Mouse (Mus musculus) gastrocnemius, adult 8-10 months (tissue): Measurements from ENCODE around the gene Ifi206. TPM values are rescaled to one million over a fixed set of nuclear protein-coding genes. Genes with fewer than 3 reads are reported as not detected.
"Not testable (repeated sequence)": the region's sequence is repeated elsewhere in the genome, so short reads cannot be mapped to it uniquely, and the experiment has no call there.

Experiments used
- DNase-seq, 2 experiments: peaks; one replicate each; pipeline ENCODE4 v3.0.0; 2022; ENCODE audit warnings: low spot score in 2 of 2
- total RNA-seq, 4 experiments: library from RNA; stranded (reverse); gene quantifications; 2 replicates each; pipeline ENCODE4 v1.2.4; 2022

Gene Ifi206
- not detected for total RNA-seq

GRCm38 (mm10) chr1:173490812-173491480 is at the start of gene Ifi206:
TSS of gene Ifi206 (minus strand) at chr1:173491041.
- DNase-seq: not testable (repeated sequence)

- DNase-seq: not testable (repeated sequence)
These were observed 45.0 kb upstream of the Ifi206 start, which contains the start of gene Ifi214 for GRCm38 (mm10) chr1:173535791-173536190. TSS of gene Ifi214 (minus strand) at chr1:173535957.

GRCm38 (mm10) chr1:173521452-173521851 is 30.6 kb upstream of the Ifi206 start:
- no peak for DNase-seq

- not testable (repeated sequence) for DNase-seq
These were observed 19.8 kb upstream of the Ifi206 start for GRCm38 (mm10) chr1:173510595-173510994.

GRCm38 (mm10) chr1:173491483-173491882 is 642 bp upstream of the Ifi206 start:
- DNase-seq: not testable (repeated sequence)

- not testable (repeated sequence) for DNase-seq
These were observed 9.7 kb downstream of the Ifi206 start for GRCm38 (mm10) chr1:173481182-173481574.

- not testable (repeated sequence) for DNase-seq
These were observed 10.3 kb downstream of the Ifi206 start for GRCm38 (mm10) chr1:173480399-173481181.

GRCm38 (mm10) chr1:173456761-173457160 is 34.1 kb downstream of the Ifi206 start:
- DNase-seq: no peak

- DNase-seq: no peak
These were observed 34.6 kb downstream of the Ifi206 start for GRCm38 (mm10) chr1:173456139-173456754.

GRCm38 (mm10) chr1:173451665-173452064 is 39.2 kb downstream of the Ifi206 start:
- no peak for DNase-seq

GRCm38 (mm10) chr1:173450621-173451020 is 40.2 kb downstream of the Ifi206 start:
- DNase-seq: no peak

- DNase-seq: no peak
These were observed 43.8 kb downstream of the Ifi206 start for GRCm38 (mm10) chr1:173447067-173447466.

- DNase-seq: no peak
These were observed 47.8 kb downstream of the Ifi206 start for GRCm38 (mm10) chr1:173443061-173443460.

- DNase-seq: no peak
These were observed 49.6 kb downstream of the Ifi206 start for GRCm38 (mm10) chr1:173441210-173441609.

GRCm38 (mm10) chr1:173440681-173441080 is 50.2 kb downstream of the Ifi206 start:
- DNase-seq: no peak

- no peak for DNase-seq
These were observed 53.5 kb downstream of the Ifi206 start for GRCm38 (mm10) chr1:173437161-173437953.

GRCm38 (mm10) chr1:173432411-173432810 is 58.4 kb downstream of the Ifi206 start:
- DNase-seq: no peak

GRCm38 (mm10) chr1:173429995-173430699 is 60.7 kb downstream of the Ifi206 start:
- DNase-seq: no peak

- DNase-seq: no peak
These were observed 63.5 kb downstream of the Ifi206 start for GRCm38 (mm10) chr1:173427385-173427784.

- DNase-seq: no peak
These were observed 64.5 kb downstream of the Ifi206 start for GRCm38 (mm10) chr1:173426345-173426744.

GRCm38 (mm10) chr1:173420374-173420773 is 70.5 kb downstream of the Ifi206 start:
- no peak for DNase-seq
